Mouse (Mus musculus) brain, embryonic 18.5 days (tissue): ENCODE measurements around the gene Nrap.

ENCODE experiments used
- DNase-seq: peaks from one replicate; pipeline ENCODE4 v3.0.0-alpha.2; 2012; ENCODE audit warnings: low read depth, low spot score

The Nrap gene

DNA sequence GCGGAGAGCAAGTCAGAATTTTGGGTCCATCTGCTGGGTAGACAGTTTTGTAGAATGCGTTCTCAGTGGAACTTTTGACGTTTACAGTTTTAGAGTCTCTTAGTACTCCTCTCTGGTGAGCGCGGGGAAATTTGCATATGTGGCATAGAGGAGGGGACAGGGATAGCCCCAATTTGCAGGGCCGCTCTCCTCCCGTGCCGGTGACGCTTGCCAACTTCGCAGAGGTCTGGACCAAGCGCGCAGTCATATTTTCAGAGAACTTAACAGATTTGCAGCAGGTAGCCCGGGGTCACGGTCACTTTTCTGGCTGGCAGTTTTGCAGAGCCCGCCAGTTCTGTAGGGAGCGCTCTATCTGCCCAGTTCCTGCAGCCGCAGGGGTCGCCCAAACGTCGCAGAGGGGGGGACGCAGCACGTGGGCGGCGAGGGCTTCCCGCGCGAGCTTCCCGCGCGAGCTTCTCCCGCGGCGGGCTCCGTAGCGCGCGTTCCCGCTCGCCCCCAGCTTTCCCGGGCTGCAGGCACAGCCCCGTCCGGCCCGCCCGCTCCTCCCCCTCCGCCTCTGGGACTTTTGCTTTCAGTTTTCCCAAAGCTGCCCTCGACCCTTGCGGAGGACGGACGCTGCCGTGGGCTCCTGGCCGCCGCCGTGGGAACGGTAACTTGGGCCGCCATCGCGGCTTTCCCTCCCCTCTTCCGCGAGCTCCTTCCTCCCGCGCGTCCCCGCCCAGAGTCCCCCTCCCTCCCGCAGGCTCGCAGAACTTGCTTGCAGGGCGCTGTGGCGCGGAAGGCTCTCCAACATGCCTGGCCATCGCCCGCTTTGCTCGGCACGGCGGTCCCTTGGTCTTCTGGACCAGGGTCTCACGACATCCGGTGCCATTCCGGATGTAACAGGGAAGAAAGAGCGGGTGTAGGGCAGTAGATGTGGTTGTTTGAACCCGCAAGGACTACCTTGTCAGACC, 7.1 kb upstream of the Nrap start, which contains the start of gene Casp7:
Casp7 (plus strand) TSS at position 461 of the 953 bp plus-strand sequence.
- peak; percentile 10 for DNase-seq

DNA sequence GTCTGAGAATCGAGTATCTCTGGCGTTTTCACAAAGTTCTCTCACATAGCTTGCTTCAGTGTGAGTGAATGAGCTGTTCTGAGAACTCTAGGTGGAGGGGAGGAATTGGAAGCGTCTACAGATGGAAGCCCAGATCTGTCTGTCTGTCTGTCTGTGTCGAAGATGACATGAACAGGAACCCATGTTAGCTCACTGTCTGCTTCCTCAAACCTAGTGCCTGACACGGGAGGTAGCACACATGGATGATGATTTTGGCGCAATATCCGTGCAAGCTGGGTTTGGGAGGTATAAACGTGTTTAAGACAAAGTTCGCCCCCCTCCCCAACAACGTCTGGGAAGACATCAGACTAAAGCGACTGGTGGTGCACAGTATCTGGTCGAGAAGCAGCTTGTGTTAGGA, 6.4 kb upstream of the Nrap start:
- no peak for DNase-seq

DNA sequence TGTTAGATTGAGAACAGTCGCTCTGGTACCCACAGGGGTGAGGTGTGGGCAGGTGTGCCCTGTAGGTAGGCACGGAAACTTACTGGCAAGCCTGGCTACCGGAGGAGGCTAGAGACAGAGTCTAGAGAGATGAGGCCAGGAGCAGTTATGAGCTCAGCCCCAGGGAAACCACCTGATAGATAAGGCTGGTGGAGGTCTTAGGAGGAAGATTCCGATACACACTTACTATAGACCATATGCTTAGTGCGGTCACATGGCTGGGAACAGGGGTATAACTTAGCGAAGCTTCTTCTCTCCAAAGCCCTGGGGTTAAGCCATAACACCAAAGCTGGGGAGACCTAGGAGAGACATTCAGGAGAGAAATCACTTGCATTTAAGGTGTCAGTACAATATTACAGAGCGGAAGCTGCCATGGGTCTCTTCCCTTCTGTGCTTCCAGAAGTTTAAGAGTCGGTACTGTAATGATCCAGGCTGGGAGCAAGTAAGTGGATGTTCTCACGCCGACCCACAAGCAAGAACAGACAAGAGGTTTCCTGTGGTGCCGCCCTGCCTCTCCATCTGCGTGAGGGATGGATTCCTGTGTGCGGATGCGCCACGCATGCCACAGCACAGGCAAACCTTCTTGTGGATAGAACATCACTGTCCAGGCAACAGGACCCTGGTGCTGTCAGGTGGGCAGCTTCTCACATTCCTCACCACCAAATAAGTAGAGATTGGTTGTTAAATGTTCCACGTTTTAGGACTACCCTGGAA, 5.5 kb upstream of the Nrap start:
- DNase-seq: no peak

DNA sequence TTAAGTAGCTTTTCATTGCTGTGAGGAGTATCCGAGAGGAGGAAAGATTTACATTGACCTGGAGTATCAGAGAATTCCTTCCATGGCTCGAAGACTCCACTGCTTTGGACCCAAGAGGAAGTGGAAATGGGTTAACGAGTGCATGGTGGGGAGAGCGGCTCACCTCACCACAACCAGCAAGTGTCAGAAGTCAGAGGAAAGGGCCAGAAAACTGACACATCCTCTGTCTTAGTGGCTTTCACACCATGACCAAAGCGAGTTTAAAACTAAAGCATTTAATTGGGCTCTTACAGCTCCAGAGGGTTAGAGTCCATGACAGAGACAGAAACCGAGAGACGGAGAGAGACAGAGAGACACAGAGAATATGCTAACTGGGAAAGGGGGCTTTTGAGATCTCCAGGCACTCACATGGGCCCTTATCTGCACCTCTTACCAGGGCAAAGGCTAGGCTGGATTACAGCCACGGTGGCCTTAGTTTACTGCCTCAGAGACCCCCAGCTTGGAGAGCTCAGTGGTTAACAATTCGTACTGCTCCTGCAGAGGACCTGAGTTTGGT, 3.6 kb upstream of the Nrap start:
- DNase-seq: no peak

DNA sequence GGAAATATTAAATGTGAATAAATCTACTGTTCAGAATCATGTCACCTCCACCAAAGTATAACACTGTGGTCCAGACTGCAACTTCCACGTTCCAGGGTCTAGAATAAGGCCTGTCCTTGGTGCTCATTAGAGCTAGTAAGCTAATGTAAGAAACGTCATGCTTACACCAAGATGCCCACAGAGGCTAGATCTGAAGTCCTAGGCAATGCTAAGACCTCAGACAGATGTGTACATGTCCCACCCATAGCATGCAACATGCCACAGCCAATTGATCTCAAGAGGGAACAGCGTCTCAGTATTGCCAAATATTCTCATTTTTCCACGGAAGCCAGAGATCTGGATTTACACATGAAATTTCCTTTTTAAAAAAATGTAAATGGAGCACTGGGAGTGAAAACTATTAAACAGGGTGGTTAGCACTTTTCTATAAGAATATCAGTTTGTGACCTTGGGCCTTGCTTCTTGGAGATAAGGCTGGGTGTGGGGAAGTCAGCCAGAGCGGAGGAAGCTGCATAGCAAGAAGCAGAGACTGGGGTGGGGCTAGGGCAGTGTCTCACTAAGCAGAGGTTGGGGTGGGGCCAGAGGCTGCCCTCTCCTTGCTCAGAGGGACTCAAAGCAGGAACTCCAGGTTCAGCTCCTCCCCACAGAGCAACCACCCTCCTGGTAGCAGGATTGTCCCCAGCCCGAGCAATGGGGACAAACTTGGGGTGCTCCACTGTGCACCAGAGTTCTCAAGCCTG, 1.6 kb upstream of the Nrap start:
- no peak for DNase-seq

DNA sequence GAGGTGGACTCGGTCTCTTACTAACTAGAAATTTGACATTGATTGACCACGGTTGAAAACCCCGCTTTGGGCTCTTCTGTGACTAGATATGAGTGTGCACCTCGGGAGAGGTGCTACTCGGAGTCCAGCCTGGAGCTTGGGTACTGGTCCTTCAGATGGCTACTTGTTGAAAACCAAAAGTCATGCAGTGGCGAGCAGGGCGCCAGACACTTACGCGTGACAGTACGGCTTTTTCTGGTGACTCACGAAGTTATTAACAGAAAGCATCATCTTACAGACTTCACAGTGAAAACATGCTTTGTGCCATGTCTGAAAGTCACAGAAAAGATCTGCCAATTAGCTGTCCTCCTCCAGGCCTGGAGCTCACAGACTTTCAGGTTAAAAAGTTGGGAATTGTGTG, 661 bp downstream of the Nrap start:
- no peak for DNase-seq

DNA sequence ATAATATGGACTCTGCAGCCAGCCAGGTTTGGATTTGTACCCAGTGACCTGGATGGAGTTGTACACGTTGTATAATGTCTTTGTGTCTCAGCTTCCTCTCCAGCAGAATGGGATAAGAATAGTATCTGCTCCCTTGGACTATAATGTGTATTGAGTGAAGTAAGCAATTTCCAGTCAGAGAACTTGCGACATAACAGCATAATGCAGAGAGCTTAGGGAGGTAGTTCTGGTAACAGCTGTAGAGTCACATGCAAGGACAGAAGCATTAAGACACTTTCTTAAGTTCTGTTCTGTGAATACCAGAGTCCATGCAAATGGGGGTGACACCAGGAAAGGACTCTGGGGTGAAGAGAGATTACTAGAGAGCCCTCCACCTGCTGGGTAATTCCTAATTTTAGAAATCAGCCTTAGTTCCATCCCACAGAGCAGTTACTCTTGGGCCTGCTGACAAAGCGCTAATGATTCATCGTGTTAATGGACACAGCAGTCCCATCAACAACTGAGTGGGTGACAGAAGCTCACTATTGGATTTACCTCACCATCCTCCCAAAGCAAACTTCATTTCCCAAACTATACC, 2.0 kb downstream of the Nrap start:
- DNase-seq: no peak

DNA sequence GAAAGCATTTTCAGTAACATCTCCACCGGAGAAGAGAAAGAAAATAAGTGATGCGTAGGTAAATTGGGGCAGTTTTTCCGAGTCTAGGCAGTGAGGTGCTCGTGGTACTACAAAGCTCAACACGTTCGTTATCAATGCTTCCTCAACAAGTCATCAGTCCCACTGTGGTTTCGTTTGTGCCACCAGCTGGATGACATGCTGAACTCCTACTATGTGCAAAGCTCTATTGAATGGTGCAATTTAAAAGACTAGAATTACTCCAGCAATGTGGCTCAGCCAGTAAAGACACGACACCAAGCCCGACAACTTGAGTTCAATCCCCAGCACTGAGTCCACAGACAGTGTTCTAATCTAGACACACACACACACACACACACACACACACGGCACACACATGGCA, 3.7 kb downstream of the Nrap start:
- DNase-seq: no peak

DNA sequence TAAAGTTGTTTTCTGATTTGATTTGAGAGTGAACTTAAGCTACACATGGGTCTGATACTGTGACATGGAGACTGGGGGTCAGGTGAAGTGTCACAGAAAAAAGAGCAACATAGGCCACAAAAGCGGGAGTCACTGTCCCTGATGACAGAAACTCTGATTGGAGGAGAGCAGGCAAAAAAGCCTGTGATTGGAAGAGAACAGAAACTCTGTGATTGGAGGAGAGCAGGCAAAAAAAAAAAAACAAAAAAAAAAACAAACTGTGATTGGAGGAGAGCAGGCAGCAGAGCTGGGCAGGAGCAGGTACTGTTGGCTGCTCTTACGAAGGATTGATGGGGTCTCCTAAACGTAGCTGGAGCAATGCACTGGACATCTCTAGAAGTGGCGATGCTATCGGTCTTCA, 4.3 kb downstream of the Nrap start:
- DNase-seq: no peak

DNA sequence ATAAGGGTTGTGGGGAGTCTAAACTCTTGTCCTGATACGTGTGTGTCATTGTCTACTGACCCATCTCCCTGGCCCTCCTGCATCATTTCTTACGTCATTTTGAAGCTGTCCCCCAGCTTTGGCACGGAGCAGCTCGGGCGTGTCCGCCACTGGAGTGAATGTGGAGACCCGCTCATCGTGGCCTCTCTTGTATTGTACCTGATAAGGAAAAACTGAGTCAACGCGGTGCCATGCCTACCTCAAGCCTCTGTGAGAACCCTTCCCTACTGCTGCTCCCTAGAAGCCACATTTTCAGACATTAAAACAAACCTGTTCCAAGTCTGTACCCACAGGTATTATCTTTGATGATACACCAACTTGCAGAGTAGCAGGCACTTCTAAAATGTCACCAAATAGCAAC, 8.4 kb downstream of the Nrap start:
- DNase-seq: no peak

DNA sequence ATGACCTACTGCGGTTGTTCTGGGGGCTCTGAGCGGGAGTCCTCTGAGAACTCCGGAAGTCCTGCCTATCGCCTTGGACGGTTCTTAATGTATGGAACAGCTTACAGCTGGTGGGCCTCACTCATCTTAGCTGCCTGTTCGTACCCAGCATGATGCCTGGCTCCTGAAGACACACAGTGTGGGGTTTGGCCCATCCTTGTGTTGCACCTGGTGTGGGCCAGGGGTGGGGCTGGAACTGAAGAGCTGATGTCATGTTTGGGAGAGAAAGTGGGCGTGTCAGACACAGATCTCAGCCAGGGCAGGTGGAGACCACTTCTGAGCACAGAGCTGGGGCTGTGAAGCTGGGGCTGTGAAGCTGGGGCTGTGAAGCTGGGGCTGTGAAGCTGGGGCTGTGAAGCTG, 9.5 kb downstream of the Nrap start:
- no peak for DNase-seq

DNA sequence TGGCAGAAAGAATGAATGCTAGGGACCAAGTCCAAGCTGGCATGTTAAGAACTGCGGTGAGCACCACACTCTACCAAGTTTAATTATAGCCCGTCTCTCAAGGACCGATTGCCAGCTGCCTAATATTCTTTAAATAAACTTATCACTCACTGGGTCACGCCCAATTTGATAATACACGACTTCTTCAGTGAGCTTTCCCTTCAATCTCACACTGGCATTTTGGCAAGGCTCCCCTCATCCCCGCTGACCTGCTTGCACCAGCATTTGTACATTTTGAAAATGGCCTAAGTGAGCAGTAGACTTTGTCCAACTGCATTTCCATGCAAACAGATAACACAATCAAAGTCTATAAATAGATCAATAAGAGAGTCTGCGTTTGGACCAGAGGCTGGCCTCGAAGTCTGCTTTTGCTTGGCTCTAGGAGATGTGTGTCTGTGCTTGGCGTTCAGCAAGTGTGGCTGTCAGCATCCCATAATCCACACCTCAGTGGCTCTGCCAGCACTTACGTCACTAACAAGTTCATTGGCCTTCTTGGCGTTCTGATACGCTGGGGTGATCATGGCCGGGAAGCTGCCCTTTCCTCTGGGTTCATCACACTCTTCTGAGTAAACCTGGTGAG, 11.2 kb downstream of the Nrap start:
- DNase-seq: no peak

DNA sequence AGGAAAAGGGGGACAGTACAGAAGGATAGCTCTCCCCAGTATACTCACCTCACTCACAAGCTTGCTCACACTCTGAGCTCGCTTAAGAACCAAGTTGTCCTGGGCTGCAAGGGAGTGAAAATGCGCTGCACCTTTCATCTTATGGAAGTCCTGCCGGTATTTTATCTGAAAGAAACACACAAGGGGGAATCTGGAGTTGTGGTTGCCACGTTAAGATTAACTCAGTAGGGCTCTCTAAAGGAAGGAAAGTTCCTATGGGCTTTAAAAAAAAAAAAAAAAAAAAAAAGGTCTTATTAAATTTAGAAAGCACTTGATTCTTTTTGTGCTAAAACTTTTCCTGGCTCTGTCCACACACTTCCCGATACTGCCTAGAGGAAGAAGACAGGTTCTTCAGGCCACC, 11.8 kb downstream of the Nrap start:
- no peak for DNase-seq

DNA sequence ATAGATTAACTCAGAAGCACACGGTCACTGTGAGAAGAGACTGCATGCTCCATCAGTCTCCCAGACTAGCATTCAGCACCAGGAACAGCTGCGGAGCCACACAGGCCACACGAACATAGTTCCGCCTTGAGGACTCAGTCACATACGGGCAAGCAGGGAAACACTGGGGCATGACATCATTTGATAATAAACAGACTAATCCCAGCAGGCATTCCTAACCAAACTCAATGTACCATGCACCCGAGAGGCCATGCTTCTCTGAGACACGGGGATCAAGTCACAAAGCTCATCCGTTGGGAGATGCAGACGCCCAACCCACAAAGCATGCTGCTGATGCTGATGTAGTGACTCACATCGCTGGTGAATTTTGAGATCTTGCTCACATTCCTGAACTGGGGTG, 15.8 kb downstream of the Nrap start:
- DNase-seq: no peak

DNA sequence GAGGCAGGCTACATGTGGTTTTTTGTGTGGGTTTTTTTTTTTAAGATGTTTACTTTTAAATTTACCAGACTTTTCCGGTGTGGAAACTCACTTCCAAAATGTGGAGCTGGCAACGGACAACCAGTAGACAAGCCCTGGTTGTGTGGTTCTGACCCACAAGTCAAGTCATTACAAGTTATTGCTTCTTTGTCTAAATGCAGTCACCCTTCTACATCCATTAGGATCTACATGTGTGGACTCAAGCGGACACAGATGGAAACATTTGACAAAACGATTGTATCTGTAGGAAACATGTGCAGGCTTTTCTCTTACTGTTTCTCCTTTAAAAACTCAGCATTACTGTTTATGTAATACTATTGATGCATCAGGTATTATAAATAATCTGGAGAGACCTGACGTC, 16.6 kb downstream of the Nrap start:
- no peak for DNase-seq

DNA sequence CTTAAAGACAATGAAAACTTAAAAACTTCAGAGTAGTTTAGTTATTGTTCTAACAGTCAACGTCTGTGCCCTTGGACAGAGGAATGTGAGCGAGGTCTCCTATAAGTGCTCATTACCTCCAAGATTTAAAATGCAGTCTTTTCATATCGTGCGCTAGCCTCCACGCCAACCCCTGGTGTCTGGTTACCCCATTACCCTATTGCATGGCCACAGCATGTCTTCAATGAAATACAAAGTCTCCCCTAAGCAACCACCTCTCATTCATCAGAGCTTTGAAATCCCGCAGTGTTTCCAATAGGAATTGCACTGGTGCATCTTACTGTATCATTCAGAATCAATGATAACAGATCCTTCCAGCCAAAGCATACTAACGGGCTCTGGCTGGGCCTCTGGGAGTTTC, 17.6 kb downstream of the Nrap start:
- no peak for DNase-seq

DNA sequence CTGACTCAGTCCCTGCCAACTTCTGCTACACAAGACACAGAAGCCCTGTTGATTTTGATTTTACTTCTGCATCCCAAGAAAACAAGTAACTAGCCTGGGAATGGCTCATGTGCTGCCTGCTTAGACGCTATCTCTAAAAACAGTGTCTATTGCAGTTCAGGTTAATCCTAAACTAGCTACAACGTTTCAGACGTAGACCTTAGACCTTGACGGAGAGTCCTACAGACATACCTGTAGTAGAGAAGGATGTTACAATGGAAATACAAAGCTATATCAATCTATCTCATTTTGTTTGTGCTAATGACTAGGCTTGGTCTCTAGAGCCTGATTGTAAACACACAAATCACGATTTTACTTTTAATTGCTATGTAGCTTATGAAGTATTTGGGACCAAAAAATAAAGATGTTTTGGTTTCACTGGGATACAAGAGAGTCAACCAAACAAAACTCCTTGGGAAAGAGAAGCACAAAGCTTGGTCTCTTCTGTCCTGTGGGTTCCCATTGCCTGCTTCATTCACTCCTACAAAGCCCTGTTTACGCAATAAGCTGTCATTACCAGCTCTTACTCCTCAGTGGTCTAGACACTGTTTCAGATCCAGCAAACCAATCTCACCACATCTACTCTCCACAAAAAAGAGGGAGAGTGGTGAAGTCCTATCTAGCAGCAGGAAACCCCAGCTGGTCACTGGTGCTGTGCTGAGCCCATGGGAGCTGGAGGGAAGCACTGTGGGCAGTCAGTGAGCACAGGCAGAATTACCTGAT, 19.3 kb downstream of the Nrap start:
- no peak for DNase-seq

DNA sequence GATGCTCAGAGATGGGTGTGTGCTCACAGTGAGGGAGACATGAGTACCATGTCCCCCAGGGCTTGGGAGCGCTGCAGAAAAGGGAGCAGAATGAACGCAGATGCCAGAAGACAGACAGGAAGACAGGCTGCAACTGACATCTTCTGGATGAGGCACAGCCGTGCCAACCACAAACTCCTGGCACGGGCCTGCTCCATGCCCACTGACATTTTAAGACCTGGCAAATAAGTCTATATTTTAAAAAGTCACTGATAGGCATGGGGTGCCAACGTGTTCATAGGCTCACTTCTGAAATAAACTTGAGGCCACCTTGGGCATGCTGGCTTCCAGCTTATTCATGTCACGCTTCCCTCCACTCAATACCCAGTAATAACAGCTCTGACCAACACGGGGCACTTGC, 20.9 kb downstream of the Nrap start:
- no peak for DNase-seq

DNA sequence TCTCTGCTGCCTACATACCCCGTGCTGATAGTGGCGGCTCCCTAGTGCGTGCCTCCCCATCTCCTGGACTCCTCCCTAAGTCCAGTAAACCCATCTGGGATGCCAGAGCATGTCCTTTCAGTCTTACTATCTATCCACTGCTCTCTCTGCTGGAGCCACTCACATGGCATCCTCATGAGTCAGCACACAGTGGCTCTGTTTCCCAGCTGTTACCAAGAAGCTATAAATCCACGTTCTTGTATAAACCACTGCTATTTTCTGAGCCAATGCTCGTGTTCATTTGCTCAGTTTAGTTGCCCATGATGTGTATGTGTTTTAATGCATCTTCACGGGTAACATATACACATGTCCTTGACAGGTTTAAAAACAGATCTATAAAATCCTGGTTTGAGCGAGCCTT, 22.1 kb downstream of the Nrap start:
- no peak for DNase-seq

DNA sequence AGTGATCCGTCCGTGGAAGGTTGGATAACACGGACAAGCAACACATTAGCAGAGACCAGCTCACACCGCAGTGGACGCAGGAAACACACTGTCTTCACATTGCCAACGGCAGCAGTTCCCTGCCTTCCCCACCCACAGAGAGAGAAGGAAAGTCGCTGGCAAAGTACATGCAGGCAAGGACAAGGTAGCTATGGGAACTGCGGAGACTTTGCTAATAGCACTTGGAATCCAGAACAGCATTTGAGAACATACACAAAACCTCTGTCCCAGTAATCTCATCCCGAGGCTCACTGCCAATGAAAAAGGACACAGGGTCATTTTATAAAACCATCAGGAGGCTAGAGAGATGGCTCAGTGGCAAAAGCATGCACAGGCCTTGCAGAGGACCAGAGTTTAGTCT, 23.2 kb downstream of the Nrap start:
- no peak for DNase-seq
